Mouse (Mus musculus) neural tube, embryonic 11.5 days (tissue): ENCODE data around the gene Rps6kc1. TPM values are rescaled to one million over a fixed set of nuclear protein-coding genes. Genes with fewer than 3 reads are reported as not detected.

Source experiments
- ATAC-seq: fragments of 200-750 bp; cut with Nextera tagmentation; 2 replicates; pipeline ENCODE4 v1.8.0; 2017; ENCODE audit warnings: moderate number of reproducible peaks, mild to moderate bottlenecking, moderate TSS enrichment, moderate library complexity; ENCODE audit not compliant: insufficient read depth, low FRiP score, low TSS enrichment
- DNase-seq: peaks from one replicate; pipeline ENCODE4 v3.0.0-alpha.2; 2015; ENCODE audit warnings: low spot score
- H3K27ac ChIP-seq: fragments of 300-500 bp; sonication (generic); 2 replicates; pipeline ENCODE4 v1.5.1; 2014; ENCODE audit warnings: low read depth, mild to moderate bottlenecking, low read length
- H3K27me3 ChIP-seq: fragments of 300-500 bp; sonication (generic); 2 replicates; pipeline ENCODE4 v1.6.1; 2014; ENCODE audit warnings: mild to moderate bottlenecking, low read length, mixed read lengths; ENCODE audit not compliant: control insufficient read depth, insufficient read depth
- H3K36me3 ChIP-seq: fragments of 300-500 bp; sonication (generic); 2 replicates; pipeline ENCODE4 v1.6.1; 2014; ENCODE audit warnings: mild to moderate bottlenecking, low read length, moderate library complexity, mixed read lengths; ENCODE audit not compliant: control insufficient read depth, insufficient read depth
- H3K4me1 ChIP-seq: fragments of 300-500 bp; sonication (generic); 2 replicates; pipeline ENCODE4 v1.6.1; 2014; ENCODE audit warnings: low read length, mixed read lengths; ENCODE audit not compliant: control insufficient read depth, insufficient read depth
- H3K4me2 ChIP-seq: fragments of 300-500 bp; sonication (generic); 2 replicates; pipeline ENCODE4 v1.6.1; 2014; ENCODE audit warnings: low read depth, mild to moderate bottlenecking, moderate library complexity
- H3K4me3 ChIP-seq: fragments of 300-500 bp; sonication (generic); 2 replicates; pipeline ENCODE4 v1.5.1; 2014; ENCODE audit warnings: low read depth, low read length
- H3K9ac ChIP-seq: fragments of 300-500 bp; sonication (generic); 2 replicates; pipeline ENCODE4 v1.6.1; 2014; ENCODE audit warnings: mild to moderate bottlenecking, low read length
- H3K9me3 ChIP-seq: fragments of 300-500 bp; sonication (generic); 2 replicates; pipeline ENCODE4 v1.6.1; 2016; ENCODE audit warnings: low read length; ENCODE audit not compliant: control insufficient read depth
- WGBS: fragments of 180-500 bp; shearing (Covaris S2); extraction: QIAGEN DNeasy Blood & Tissue Kit; methylation state at CpG from one replicate; pipeline ENCODE4 v1.1.7; 2014; 5-methylcytosine and 5-hydroxymethylcytosine counted together
- polyA plus RNA-seq: library from polyadenylated mRNA; unstranded; fragments of >200 nt; fragmentation: Nextera tagmentation; extraction: Ambion mirVana; gene quantifications from 2 replicates; pipeline ENCODE4 v1.2.1, GENCODE M21; 2014

Gene Rps6kc1
- polyA plus RNA-seq, 1 experiment from 2014 or later: 22.5 TPM

DNA sequence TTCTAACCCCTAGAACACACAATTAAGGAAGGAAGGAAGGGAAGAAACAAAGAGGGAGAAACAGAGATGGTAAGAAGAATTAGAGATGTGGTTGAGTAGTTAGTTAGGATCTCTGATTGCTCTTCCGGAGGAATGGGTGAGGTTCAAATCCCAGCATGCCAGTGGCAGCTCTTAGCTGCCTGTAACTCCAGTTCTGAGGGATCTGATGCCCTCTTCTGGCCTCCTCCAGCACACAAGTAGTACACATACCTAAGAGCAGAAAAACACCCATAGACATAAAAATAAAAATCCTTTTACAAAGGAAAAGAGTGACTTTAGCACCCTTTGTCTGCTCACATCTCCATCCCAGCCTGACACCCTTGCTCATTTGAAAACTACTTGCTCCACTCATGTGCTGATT lies 1.1 kb upstream of the Rps6kc1 start:
- H3K4me2 ChIP-seq: no peak overlapping the region
- WGBS: 58% methylated on average over 1 of the region's 1 CpGs
- no peak overlapping the region for H3K27ac ChIP-seq
- no peaks in the 10 kb centered on the region for H3K9me3 ChIP-seq
- H3K27me3 ChIP-seq: no peaks in the 10 kb centered on the region
- peaks cover 5% of the 10 kb centered on the region for H3K4me1 ChIP-seq
- H3K9ac ChIP-seq: no peak overlapping the region
- no peak overlapping the region for H3K4me3 ChIP-seq
- no peak for ATAC-seq
- no peak for DNase-seq
- H3K36me3 ChIP-seq: no peaks in the 10 kb centered on the region

DNA sequence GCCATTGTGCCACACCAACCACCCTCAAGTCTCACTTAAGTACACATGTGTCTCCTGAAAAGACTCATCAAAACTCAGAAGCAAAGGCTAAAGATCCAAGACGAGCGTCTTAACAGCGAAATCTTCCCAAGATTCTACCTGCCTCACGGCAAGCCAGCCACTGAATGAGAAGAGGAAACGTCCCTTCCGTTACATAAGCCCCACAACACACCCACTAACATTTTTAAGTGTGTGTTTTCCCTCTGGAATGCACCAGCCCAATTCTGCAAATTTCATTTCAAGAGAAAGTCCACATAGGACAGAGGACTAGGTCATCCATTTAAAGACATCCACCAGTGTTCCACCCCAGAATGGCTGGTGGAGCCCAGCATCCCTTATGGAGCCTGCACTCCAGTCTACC lies 734 bp downstream of the Rps6kc1 start:
- peaks cover 6% of the 10 kb centered on the region for H3K4me1 ChIP-seq
- ATAC-seq: no peak
- H3K4me3 ChIP-seq: peak overlapping the region; percentile 77
- H3K27ac ChIP-seq: no peak overlapping the region
- 84% methylated on average over 6 of the region's 6 CpGs for WGBS
- no peaks in the 10 kb centered on the region for H3K9me3 ChIP-seq
- H3K27me3 ChIP-seq: no peaks in the 10 kb centered on the region
- H3K4me2 ChIP-seq: peak overlapping the region; percentile 84
- H3K9ac ChIP-seq: peak overlapping the region; percentile 75
- no peak for DNase-seq
- 0 out of 2 replicates have a peak, but pooled peaks cover under 1% of the 10 kb centered on the region for H3K36me3 ChIP-seq

DNA sequence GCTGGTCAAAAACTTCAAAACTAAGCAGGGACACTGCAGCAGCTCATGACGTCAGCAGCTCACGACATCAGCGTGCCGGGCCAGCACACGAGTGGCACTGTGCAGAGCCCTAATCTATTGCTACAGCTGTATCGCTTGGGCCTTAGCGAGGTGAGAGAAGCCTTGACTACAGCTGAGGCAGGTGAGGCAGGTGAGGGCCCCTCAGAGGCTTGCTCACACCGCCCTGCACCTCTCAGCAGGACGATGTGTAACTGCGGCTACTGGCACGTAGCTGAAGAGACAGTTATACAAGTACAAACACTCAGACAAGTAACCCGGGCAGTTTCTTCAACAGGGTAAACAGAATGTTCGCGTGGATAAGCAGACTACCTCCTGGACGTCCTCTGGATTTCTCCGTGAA lies 6.9 kb downstream of the Rps6kc1 start:
- Histone ChIP-seq H3K27ac (no peak overlapping the region), H3K27me3 (no peaks in the 10 kb centered on the region), H3K4me2 (no peak overlapping the region), H3K9ac (no peak overlapping the region), H3K4me3 (no peak overlapping the region), H3K9me3 (no peaks in the 10 kb centered on the region), H3K36me3 (peaks cover 2% of the 10 kb centered on the region; the same call in 1 of the 2 replicates), H3K4me1 (peaks cover 3% of the 10 kb centered on the region; the same call in 1 of the 2 replicates)
- 94% methylated on average over 16 of the region's 16 CpGs for WGBS
- no peak for ATAC-seq
- DNase-seq: no peak

DNA sequence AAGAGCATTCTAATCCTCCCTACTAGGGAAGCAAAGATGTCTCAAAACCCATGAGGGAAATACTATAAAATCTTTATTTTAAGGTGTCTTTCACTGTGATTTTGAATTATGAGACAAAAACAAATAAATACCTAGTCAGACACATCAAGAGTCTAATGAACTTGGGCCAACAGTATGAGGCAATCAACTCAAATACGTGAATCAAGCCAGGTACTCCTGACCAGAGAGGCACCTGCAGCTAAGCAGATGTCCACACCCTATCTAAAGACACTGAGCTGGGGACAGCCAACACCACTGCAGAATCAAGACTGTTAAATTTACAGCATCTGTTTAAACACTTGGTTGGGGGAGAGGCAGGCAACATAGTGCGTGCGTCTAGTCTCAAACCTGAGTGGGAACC lies 7.4 kb downstream of the Rps6kc1 start:
- Histone ChIP-seq H3K9ac (no peak overlapping the region), H3K4me1 (peaks cover 3% of the 10 kb centered on the region; the same call in 1 of the 2 replicates), H3K9me3 (no peaks in the 10 kb centered on the region), H3K36me3 (peaks cover 2% of the 10 kb centered on the region; the same call in 1 of the 2 replicates), H3K4me3 (no peak overlapping the region), H3K4me2 (no peak overlapping the region), H3K27ac (no peak overlapping the region), H3K27me3 (no peaks in the 10 kb centered on the region)
- ATAC-seq: no peak
- WGBS: 94% methylated on average over 3 of the region's 3 CpGs
- DNase-seq: no peak

- WGBS: 85% methylated on average over 2 of the region's 2 CpGs
- H3K27me3 ChIP-seq: no peaks in the 10 kb centered on the region
- DNase-seq (no peak), ATAC-seq (no peak)
- no peak overlapping the region for H3K9ac ChIP-seq
- no peaks in the 10 kb centered on the region for H3K9me3 ChIP-seq
- H3K4me2 ChIP-seq: no peak overlapping the region
- no peak overlapping the region for H3K4me3 ChIP-seq
- H3K36me3 ChIP-seq: peaks cover 2% of the 10 kb centered on the region; the same call in 1 of the 2 replicates
- H3K4me1 ChIP-seq: peaks cover 3% of the 10 kb centered on the region; the same call in 1 of the 2 replicates
- no peak overlapping the region for H3K27ac ChIP-seq
These were observed 10.5 kb downstream of the Rps6kc1 start for GRCm38 (mm10) chr1:190901082-190901481.

GRCm38 (mm10) chr1:190898899-190899575 lies 12.5 kb downstream of the Rps6kc1 start:
- no peak overlapping the region for H3K4me3 ChIP-seq
- no peak overlapping the region for H3K27ac ChIP-seq
- no peaks in the 10 kb centered on the region for H3K36me3 ChIP-seq
- 80% methylated on average over 9 of the region's 9 CpGs for WGBS
- H3K27me3 ChIP-seq: no peaks in the 10 kb centered on the region
- H3K4me1 ChIP-seq: no peaks in the 10 kb centered on the region
- no peak for ATAC-seq
- no peak for DNase-seq
- no peaks in the 10 kb centered on the region for H3K9me3 ChIP-seq
- no peak overlapping the region for H3K9ac ChIP-seq
- H3K4me2 ChIP-seq: no peak overlapping the region

DNA sequence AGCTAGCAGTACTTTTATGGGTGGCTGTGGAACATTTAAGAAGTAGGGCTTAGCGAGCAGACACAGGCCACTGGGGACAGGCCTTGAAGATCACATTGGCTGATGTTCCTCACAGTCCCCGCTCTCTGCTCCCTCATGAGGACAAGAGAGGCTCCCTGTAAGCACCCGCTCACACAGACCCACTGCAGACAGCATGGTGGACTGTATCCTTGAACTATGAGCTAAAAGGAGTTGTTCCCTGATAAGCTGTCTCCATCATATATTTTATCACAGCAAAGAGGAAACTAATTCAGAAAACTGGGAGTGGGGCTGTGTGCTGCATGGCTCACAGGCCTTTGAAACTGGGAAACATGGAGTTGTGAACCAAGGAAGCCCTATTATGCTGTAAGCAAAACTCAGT lies 13.4 kb downstream of the Rps6kc1 start:
- H3K27ac ChIP-seq: no peak overlapping the region
- H3K4me2 ChIP-seq: no peak overlapping the region
- H3K27me3 ChIP-seq: no peaks in the 10 kb centered on the region
- H3K4me1 ChIP-seq: no peaks in the 10 kb centered on the region
- no peak overlapping the region for H3K9ac ChIP-seq
- DNase-seq (no peak), ATAC-seq (no peak)
- H3K36me3 ChIP-seq: no peaks in the 10 kb centered on the region
- 93% methylated on average over 3 of the region's 3 CpGs for WGBS
- no peak overlapping the region for H3K4me3 ChIP-seq
- no peaks in the 10 kb centered on the region for H3K9me3 ChIP-seq

DNA sequence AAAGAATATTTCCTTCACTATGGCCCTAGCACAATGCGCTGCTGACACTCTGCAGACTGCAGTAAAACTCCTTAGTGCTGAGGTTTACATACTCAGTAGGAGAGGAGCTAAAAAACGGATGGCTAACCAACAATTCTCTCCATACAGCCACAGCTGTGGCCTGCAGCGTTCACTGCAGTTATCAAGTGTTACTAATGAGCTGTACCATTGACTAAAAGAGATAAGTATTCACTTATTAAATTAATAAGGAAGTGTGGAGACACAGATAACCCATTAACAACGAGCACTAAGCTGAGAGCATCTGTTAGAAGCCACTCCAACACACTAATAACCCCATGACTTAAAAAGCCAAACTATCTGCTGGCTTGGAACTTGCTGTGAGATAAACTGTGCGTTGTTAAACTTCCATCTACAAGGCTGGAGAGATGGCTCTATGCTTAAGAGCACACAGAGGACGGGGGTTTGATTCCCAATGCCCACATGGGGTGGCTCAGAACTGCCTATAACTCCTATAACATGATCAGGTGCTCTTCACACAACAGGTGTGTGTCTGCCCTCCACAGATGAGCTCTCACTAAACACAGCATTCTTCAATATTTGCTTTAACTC lies 17.9 kb downstream of the Rps6kc1 start:
- Histone ChIP-seq H3K36me3 (no peaks in the 10 kb centered on the region), H3K9ac (no peak overlapping the region), H3K27me3 (no peaks in the 10 kb centered on the region), H3K9me3 (no peaks in the 10 kb centered on the region), H3K4me3 (no peak overlapping the region), H3K4me1 (no peaks in the 10 kb centered on the region), H3K4me2 (no peak overlapping the region), H3K27ac (no peak overlapping the region)
- 82% methylated on average over 6 of the region's 6 CpGs for WGBS
- DNase-seq (no peak), ATAC-seq (no peak)

DNA sequence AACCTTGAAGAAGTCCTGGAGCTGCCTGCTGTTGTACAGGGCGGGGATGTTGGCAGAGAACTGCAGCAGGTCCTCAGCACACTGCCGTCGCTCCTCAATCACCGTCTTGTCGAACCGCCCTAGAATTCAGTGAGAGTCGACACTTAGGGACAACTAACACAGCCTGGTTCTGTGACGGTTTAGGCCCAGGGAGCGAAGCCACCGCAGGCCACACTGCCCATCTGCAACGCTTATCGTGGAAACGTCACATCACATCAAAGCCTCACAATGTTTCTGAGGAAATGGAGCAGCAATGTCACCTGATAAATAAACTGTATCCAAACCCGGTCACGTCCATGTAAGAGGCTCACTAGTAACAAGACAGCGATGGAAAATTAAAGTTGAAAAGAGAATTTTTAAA lies 22.9 kb downstream of the Rps6kc1 start:
- ATAC-seq: no peak
- 88% methylated on average over 16 of the region's 16 CpGs for WGBS
- Histone ChIP-seq H3K27ac (no peak overlapping the region), H3K4me2 (no peak overlapping the region), H3K4me1 (no peaks in the 10 kb centered on the region), H3K9me3 (no peaks in the 10 kb centered on the region), H3K36me3 (no peaks in the 10 kb centered on the region), H3K9ac (no peak overlapping the region), H3K4me3 (no peak overlapping the region), H3K27me3 (no peaks in the 10 kb centered on the region)
- no peak for DNase-seq
